Mouse (Mus musculus) lung, adult 2 months (tissue): Measurements from ENCODE around the gene Ptpdc1.

ENCODE experiments used
- CTCF ChIP-seq: fragments of 200-500 bp; IDR thresholded peaks from 2 replicates; pipeline ENCODE4 v1.5.1; 2011; ENCODE audit warnings: mild to moderate bottlenecking, low read length, control low read depth; ENCODE audit not compliant: insufficient read depth
- POLR2A ChIP-seq: fragments of 200-500 bp; IDR thresholded peaks from 2 replicates; pipeline ENCODE4 v1.6.1; 2011; ENCODE audit warnings: low read depth, mild to moderate bottlenecking, control low read depth, low read length, borderline replicate concordance; ENCODE audit errors: extremely low read depth

DNA sequence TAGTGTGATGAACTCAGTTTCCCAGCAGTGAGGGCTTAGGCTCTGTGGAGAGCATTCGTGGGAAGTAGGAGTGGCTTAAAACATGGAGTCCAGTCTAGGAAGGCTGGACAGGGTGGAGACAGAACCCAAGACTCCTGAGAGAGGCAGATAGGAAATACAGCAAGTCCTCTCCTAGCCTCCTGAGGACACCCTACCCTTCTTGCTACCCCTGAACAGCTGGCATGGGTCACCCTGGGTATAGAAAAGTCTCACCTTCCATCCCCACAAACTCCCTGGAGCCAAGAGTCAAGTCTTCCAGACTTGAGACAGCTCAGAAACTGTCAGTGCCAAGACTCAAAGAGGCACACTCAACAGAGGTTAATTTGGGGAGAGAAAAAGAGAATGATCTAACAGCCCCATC, 36.1 kb upstream of the Ptpdc1 start:
- no peak for TF ChIP-seq CTCF
- TF ChIP-seq POLR2A = no peak
